Mouse (Mus musculus) ZHBTc4 (cell line): ENCODE data around the gene Pik3r6.

Source experiments
- DNase-seq: peaks from one replicate; pipeline ENCODE4 v3.0.0-alpha.2; 2011; ENCODE audit warnings: low read depth, low spot score

Gene Pik3r6

GRCm38 (mm10) chr11:68487720-68488119 is 15.1 kb upstream of the Pik3r6 start:
- DNase-seq: no peak

DNA sequence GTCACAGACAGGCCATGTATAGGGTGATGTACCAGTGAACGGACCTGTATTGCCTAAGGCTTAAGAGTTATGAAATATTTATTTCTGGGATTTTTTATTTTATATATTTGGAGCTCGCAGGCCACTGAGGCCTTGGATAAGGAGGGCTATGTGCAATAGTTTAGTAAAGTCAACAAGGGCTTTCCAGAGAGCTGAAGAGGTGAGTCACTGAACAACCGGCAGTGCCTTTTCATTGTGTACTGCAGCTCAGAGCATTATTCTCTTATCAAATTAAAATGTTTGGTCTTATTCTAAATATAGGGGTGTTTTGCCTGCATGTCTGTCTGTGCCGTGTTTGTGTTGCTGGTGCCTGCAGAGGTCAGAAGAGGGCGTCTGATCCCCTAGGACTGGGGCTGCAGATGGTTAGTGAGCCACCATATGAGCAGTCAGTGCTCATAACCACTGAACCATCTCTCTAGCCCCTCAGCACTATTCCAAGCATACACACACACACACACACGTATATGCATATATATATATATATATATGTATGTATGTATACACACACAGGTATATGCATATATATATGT is 14.5 kb upstream of the Pik3r6 start:
- no peak for DNase-seq

DNA sequence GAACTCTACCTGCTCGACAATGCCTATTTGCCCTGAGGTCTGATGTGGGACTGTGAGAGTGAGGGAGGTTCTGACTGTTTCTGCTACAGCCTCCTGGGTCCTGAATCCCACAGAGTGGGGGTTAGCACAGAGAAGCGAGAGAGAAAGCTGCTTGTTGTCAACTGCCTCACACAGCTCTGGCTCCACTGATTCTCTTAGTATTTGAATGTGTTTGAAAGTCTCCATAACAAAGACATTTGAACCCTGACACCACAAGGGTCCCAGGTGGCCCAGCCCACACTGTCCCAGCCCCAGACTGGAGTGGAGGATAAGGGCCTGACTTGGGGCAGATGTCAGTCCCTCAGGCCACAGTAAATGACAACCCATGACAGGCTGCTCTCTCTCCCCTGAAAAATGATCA is 13.6 kb upstream of the Pik3r6 start:
- DNase-seq: peak; percentile 71

GRCm38 (mm10) chr11:68492592-68492991 is 10.2 kb upstream of the Pik3r6 start:
- DNase-seq: no peak

- DNase-seq: no peak
Measured at GRCm38 (mm10) chr11:68493760-68494159, 9.1 kb upstream of the Pik3r6 start.

DNA sequence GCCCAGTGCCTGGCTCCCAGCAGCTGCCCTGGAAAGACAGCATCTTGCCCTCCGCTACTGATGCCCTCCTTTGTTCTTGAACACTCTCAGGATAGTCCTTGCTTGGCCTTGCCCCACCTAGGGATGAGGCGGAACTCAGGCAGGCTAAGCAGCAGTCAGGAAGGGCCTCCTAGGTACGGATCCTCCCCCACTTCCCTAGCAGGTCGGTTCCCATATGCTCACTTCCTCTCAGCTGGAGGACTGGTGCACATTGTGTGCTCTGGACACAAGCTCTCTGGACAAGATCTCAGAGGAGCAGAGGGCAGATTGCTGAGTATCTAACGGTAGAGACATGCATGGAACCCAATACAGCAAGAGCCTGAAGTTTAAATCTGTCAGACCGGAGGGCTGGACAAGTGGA is 5.7 kb upstream of the Pik3r6 start:
- no peak for DNase-seq

DNA sequence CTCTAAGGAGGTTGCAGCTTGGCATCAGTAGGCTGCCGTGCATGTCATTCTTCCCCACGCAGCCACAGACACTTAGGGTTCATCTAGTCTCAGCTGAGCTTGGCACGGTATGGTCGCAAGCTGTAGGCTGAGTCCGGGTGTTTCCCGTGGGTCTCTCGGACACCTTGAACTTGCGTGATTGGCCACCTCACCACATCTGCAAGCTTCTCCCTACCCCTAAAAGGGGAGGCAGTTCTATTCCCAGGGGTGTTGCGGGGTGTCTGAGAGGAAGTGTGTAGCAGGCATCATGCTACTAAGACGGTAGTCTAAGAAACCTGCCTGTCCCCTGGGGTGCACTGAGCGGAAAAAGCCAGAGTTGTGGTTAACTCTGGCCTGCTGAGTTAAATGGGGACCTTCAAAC is 4.3 kb upstream of the Pik3r6 start:
- no peak for DNase-seq

- DNase-seq: no peak
Measured at GRCm38 (mm10) chr11:68498999-68499699, 3.7 kb upstream of the Pik3r6 start.

DNA sequence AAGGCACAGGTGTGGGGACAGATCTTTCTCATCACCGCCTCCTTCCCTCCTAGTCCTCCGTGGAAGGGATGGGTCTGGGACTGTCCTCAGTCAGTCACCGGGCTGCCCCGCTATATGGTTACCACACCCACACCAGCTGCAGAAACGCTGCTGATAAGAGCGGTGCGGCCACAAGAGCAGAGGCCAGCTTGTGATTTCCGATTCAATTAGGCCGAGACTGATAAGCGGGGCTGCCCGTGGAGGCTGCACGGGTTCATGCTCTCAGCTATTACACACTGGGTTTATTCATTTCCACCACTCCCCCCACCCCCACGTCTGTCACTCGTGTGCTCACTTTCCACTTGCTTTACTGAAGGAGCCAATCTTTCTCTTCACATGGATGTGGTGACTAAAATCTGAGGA is 1.9 kb upstream of the Pik3r6 start:
- DNase-seq: no peak

GRCm38 (mm10) chr11:68502408-68502807 is 411 bp upstream of the Pik3r6 start:
- no peak for DNase-seq

DNA sequence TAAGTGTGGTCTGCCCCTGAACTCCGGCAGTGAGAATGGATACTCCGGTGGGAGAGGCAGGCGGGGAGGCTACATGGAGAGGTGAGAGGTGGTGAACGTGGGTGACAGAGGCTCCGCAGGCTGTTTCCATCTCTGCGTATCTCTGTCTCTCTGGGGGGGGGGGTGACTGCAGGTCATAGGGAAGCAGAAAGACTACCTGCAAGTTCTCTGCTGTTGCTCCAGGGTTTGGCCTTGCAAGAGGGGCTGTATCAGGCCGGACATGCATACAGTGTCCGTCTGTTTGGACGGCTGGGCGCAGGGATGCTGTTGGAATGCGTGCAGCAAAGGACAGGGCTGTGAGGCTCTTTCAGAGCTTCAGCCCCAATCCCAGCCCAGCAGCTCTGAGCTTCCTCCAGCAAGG is 2.1 kb downstream of the Pik3r6 start:
- no peak for DNase-seq

- DNase-seq: no peak
Measured at GRCm38 (mm10) chr11:68507246-68507645, 4.4 kb downstream of the Pik3r6 start.

DNA sequence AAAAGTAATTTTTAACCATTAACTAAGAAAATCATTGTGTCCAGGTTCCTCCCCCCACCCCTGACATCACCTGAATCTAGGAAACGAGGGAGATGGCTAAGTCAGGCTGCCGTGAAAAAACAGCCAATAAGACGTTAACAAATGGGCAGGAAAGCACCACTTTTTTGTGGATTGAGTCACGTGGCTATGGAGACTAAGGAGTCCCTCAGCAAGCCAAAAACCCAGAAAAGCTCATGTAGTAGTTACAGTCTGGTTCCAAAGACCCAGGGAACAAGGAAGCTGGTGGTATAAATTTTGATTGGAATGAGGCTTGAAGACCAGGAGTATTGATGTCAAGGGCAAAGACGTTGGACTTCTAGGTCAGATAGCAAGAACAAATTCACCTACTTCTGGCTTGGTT is 5.8 kb downstream of the Pik3r6 start:
- no peak for DNase-seq

- no peak for DNase-seq
Measured at GRCm38 (mm10) chr11:68509194-68509593, 6.4 kb downstream of the Pik3r6 start.

DNA sequence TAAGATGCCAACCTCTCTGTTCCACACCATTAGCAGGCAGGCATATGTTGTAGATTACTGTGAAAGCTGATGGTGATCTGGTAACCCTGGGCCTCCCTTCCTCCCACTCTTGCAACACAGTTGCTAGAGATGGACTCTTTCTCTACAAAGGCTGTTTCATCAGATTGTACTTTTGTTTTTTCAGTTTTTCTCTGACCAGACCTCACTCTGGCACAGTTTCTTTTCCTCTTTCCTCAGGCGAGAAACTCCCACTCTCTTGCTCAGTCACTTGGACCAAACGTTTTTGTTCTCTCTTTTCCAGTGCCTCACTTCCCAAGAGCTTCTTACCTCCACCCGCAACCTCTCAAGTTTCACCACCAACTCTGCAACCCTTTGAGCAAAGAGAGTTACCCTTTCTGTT is 11.2 kb downstream of the Pik3r6 start:
- no peak for DNase-seq

GRCm38 (mm10) chr11:68519362-68519761 is 16.5 kb downstream of the Pik3r6 start:
- no peak for DNase-seq

GRCm38 (mm10) chr11:68519815-68520214 is 17.0 kb downstream of the Pik3r6 start:
- DNase-seq: no peak

GRCm38 (mm10) chr11:68520439-68520838 is 17.6 kb downstream of the Pik3r6 start:
- DNase-seq: no peak

- DNase-seq: no peak
Measured at GRCm38 (mm10) chr11:68521352-68521751, 18.5 kb downstream of the Pik3r6 start.

- no peak for DNase-seq
Measured at GRCm38 (mm10) chr11:68526441-68526840, 23.6 kb downstream of the Pik3r6 start.

- DNase-seq: peak; percentile 79
Measured at GRCm38 (mm10) chr11:68531066-68531806, 28.4 kb downstream of the Pik3r6 start.

GRCm38 (mm10) chr11:68531941-68532535 is 29.2 kb downstream of the Pik3r6 start:
- DNase-seq: peak; percentile 83

GRCm38 (mm10) chr11:68532773-68533172 is 30.0 kb downstream of the Pik3r6 start:
- DNase-seq: no peak
